Mouse (Mus musculus) hindbrain, embryonic 16.5 days (tissue): ENCODE data around the gene Nsf. TPM values are rescaled to one million over a fixed set of nuclear protein-coding genes. Genes with fewer than 3 reads are reported as not detected.
A peak's percentile ranks its signal among the peaks of the same experiment; 100 is the strongest.

Experiments used
- ATAC-seq: fragments of 200-750 bp; cut with Nextera tagmentation; 2 replicates; pipeline ENCODE4 v1.8.0; 2017; ENCODE audit warnings: moderate TSS enrichment, moderate library complexity
- H3K27ac ChIP-seq: fragments of 300-500 bp; sonication (generic); 2 replicates; pipeline ENCODE4 v1.5.1; 2014; ENCODE audit warnings: low read depth, mild to moderate bottlenecking, control low read depth, low read length, moderate library complexity
- H3K27me3 ChIP-seq: fragments of 300-500 bp; sonication (generic); replicated peaks from 2 replicates; pipeline ENCODE4 v1.6.1; 2014; ENCODE audit warnings: low read length; ENCODE audit not compliant: control insufficient read depth, insufficient read depth
- H3K36me3 ChIP-seq: fragments of 300-500 bp; sonication (generic); 2 replicates; pipeline ENCODE4 v1.6.1; 2014; ENCODE audit warnings: mild to moderate bottlenecking, low read length, moderate library complexity, mixed read lengths; ENCODE audit not compliant: control insufficient read depth, insufficient read depth
- H3K4me1 ChIP-seq: fragments of 300-500 bp; sonication (generic); 2 replicates; pipeline ENCODE4 v1.6.1; 2014; ENCODE audit warnings: low read depth, low read length; ENCODE audit not compliant: control insufficient read depth, insufficient read depth
- H3K4me2 ChIP-seq: fragments of 300-500 bp; sonication (generic); 2 replicates; pipeline ENCODE4 v1.6.1; 2014; ENCODE audit warnings: mild to moderate bottlenecking, low read length, control low read depth, moderate library complexity
- H3K4me3 ChIP-seq: fragments of 300-500 bp; sonication (generic); 2 replicates; pipeline ENCODE4 v1.5.1; 2014; ENCODE audit warnings: mild to moderate bottlenecking, low read length, control low read depth, moderate library complexity
- H3K9ac ChIP-seq: fragments of 300-500 bp; sonication (generic); 2 replicates; pipeline ENCODE4 v1.6.1; 2014; ENCODE audit warnings: low read depth, mild to moderate bottlenecking, control low read depth, low read length, moderate library complexity
- H3K9me3 ChIP-seq: fragments of 300-500 bp; sonication (generic); 2 replicates; pipeline ENCODE4 v1.6.1; 2014; ENCODE audit warnings: mild to moderate bottlenecking, low read length, moderate library complexity; ENCODE audit not compliant: control insufficient read depth
- WGBS: fragments of 180-500 bp; shearing (Covaris S2); extraction: QIAGEN DNeasy Blood & Tissue Kit; methylation state at CpG from one replicate; pipeline ENCODE4 v1.1.7; 2014; 5-methylcytosine and 5-hydroxymethylcytosine counted together
- polyA plus RNA-seq: library from polyadenylated mRNA; unstranded; fragments of >200 nt; fragmentation: Nextera tagmentation; extraction: Ambion mirVana; gene quantifications from 2 replicates; pipeline ENCODE4 v1.2.1, GENCODE M21; 2015

Gene Nsf
- polyA plus RNA-seq, 1 experiment from 2014 or later: 239 TPM

- no peak overlapping the region for H3K4me3 ChIP-seq
- H3K9ac ChIP-seq: no peak overlapping the region
- WGBS: 91% methylated on average over 4 of the region's 4 CpGs
- no peaks in the 10 kb centered on the region for H3K4me1 ChIP-seq
- no peak for ATAC-seq
- H3K4me2 ChIP-seq: no peak overlapping the region
- H3K27ac ChIP-seq: no peak overlapping the region
- no peaks in the 10 kb centered on the region for H3K27me3 ChIP-seq
- H3K9me3 ChIP-seq: no peaks in the 10 kb centered on the region
- peaks cover 4% of the 10 kb centered on the region; the same call in 1 of the 2 replicates for H3K36me3 ChIP-seq
These were observed 89.4 kb downstream of the Nsf start for GRCm38 (mm10) chr11:103864486-103864885.

GRCm38 (mm10) chr11:103862951-103863350, 90.9 kb downstream of the Nsf start:
- no peak for ATAC-seq
- H3K9me3 ChIP-seq: no peaks in the 10 kb centered on the region
- H3K4me1 ChIP-seq: no peaks in the 10 kb centered on the region
- H3K9ac ChIP-seq: no peak overlapping the region
- peaks cover 9% of the 10 kb centered on the region; the same call in 1 of the 2 replicates for H3K36me3 ChIP-seq
- 92% methylated on average over 8 of the region's 8 CpGs for WGBS
- no peak overlapping the region for H3K4me2 ChIP-seq
- H3K4me3 ChIP-seq: no peak overlapping the region
- no peaks in the 10 kb centered on the region for H3K27me3 ChIP-seq
- H3K27ac ChIP-seq: no peak overlapping the region

- Histone ChIP-seq H3K4me2 (no peak overlapping the region), H3K4me1 (no peaks in the 10 kb centered on the region), H3K27me3 (no peaks in the 10 kb centered on the region), H3K4me3 (no peak overlapping the region), H3K36me3 (peaks cover 15% of the 10 kb centered on the region; the same call in 1 of the 2 replicates), H3K27ac (no peak overlapping the region), H3K9me3 (no peaks in the 10 kb centered on the region), H3K9ac (no peak overlapping the region)
- ATAC-seq: no peak
- 81% methylated on average over 4 of the region's 4 CpGs for WGBS
These were observed 93.8 kb downstream of the Nsf start for GRCm38 (mm10) chr11:103859933-103860610.

- Histone ChIP-seq H3K27ac (no peak overlapping the region), H3K27me3 (no peaks in the 10 kb centered on the region), H3K4me1 (peaks cover under 1% of the 10 kb centered on the region; the same call in 1 of the 2 replicates), H3K4me3 (no peak overlapping the region), H3K9me3 (no peaks in the 10 kb centered on the region), H3K9ac (no peak overlapping the region), H3K4me2 (no peak overlapping the region), H3K36me3 (peaks cover 15% of the 10 kb centered on the region; the same call in 1 of the 2 replicates)
- no peak for ATAC-seq
- WGBS: 72% methylated on average over 5 of the region's 5 CpGs
These were observed 95.1 kb downstream of the Nsf start for GRCm38 (mm10) chr11:103858760-103859159.

GRCm38 (mm10) chr11:103856641-103857040, 97.2 kb downstream of the Nsf start:
- WGBS: 89% methylated on average over 7 of the region's 7 CpGs
- Histone ChIP-seq H3K9me3 (no peaks in the 10 kb centered on the region), H3K36me3 (peaks cover 15% of the 10 kb centered on the region; the same call in 1 of the 2 replicates), H3K4me3 (no peak overlapping the region), H3K4me1 (peaks cover 10% of the 10 kb centered on the region), H3K27me3 (no peaks in the 10 kb centered on the region), H3K27ac (no peak overlapping the region), H3K4me2 (no peak overlapping the region), H3K9ac (no peak overlapping the region)
- no peak for ATAC-seq

- Histone ChIP-seq H3K4me3 (no peak overlapping the region), H3K36me3 (peaks cover 15% of the 10 kb centered on the region), H3K4me1 (peaks cover 10% of the 10 kb centered on the region), H3K9ac (no peak overlapping the region), H3K9me3 (no peaks in the 10 kb centered on the region), H3K4me2 (no peak overlapping the region; the same call in 1 of the 2 replicates), H3K27me3 (no peaks in the 10 kb centered on the region), H3K27ac (no peak overlapping the region)
- WGBS: 31% methylated on average over 9 of the region's 9 CpGs
- ATAC-seq: peak; percentile 52
These were observed 99.6 kb downstream of the Nsf start for GRCm38 (mm10) chr11:103854294-103854693.

GRCm38 (mm10) chr11:103853284-103853920, 100.5 kb downstream of the Nsf start:
- peaks cover 10% of the 10 kb centered on the region for H3K4me1 ChIP-seq
- no peaks in the 10 kb centered on the region for H3K9me3 ChIP-seq
- ATAC-seq: no peak; the same call in 1 of the 2 replicates
- WGBS: 33% methylated on average over 10 of the region's 10 CpGs
- H3K4me2 ChIP-seq: no peak overlapping the region
- H3K36me3 ChIP-seq: peaks cover 12% of the 10 kb centered on the region
- no peaks in the 10 kb centered on the region for H3K27me3 ChIP-seq
- H3K27ac ChIP-seq: peak overlapping the region; percentile 35
- no peak overlapping the region for H3K4me3 ChIP-seq
- no peak overlapping the region for H3K9ac ChIP-seq

DNA sequence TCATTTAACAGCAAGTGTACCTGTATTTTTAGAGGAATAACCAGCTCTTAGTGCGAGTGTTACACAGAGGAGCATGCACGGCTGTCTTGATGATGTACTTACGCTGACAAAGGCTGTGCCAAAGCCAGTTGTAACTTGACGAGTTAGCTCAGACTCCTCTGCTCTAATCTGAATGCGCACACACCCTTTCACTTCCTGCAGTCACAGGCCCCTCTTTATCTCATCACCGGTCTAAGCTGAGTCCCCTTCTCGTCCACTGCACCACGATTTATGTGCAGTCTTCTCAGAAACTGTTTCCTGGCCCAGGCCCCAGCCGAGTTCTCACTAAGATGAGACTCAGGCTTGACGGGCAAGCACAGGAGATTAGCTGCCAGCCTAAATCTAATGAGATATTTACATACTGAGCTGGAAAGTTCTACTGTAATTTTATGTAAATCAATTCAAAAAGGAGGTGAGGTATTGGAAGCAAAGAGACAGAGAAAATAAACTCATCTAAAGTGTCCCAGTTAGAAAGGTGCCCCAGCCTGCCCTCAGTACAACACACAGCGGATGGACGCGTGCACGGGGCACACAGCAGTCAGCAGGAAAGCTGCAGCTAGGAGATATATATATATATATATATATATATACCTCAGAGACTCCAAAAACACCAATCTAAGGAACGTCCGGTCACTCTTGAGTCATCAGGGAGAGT, 101.1 kb downstream of the Nsf start:
- no peaks in the 10 kb centered on the region for H3K27me3 ChIP-seq
- H3K9me3 ChIP-seq: no peaks in the 10 kb centered on the region
- no peak for ATAC-seq
- peaks cover 8% of the 10 kb centered on the region for H3K36me3 ChIP-seq
- no peak overlapping the region for H3K27ac ChIP-seq
- peaks cover 10% of the 10 kb centered on the region for H3K4me1 ChIP-seq
- 55% methylated on average over 16 of the region's 16 CpGs for WGBS
- H3K9ac ChIP-seq: no peak overlapping the region
- no peak overlapping the region for H3K4me3 ChIP-seq
- H3K4me2 ChIP-seq: no peak overlapping the region

- no peak overlapping the region for H3K27ac ChIP-seq
- H3K9me3 ChIP-seq: no peaks in the 10 kb centered on the region
- H3K4me1 ChIP-seq: peaks cover 5% of the 10 kb centered on the region
- ATAC-seq: no peak
- WGBS: 95% methylated on average over 11 of the region's 11 CpGs
- H3K4me2 ChIP-seq: no peak overlapping the region
- no peak overlapping the region for H3K9ac ChIP-seq
- H3K27me3 ChIP-seq: no peaks in the 10 kb centered on the region
- H3K36me3 ChIP-seq: peaks cover 11% of the 10 kb centered on the region
- no peak overlapping the region for H3K4me3 ChIP-seq
These were observed 105.6 kb downstream of the Nsf start for GRCm38 (mm10) chr11:103848287-103848686.
